Mouse (Mus musculus) kidney, adult 18-20 months (tissue): Measurements from ENCODE around the gene Col24a1.
A peak's percentile ranks its signal among the peaks of the same experiment; 100 is the strongest.

Source experiments
- DNase-seq: peaks from one replicate; pipeline ENCODE4 v3.0.0; 2021

Col24a1 gene

DNA sequence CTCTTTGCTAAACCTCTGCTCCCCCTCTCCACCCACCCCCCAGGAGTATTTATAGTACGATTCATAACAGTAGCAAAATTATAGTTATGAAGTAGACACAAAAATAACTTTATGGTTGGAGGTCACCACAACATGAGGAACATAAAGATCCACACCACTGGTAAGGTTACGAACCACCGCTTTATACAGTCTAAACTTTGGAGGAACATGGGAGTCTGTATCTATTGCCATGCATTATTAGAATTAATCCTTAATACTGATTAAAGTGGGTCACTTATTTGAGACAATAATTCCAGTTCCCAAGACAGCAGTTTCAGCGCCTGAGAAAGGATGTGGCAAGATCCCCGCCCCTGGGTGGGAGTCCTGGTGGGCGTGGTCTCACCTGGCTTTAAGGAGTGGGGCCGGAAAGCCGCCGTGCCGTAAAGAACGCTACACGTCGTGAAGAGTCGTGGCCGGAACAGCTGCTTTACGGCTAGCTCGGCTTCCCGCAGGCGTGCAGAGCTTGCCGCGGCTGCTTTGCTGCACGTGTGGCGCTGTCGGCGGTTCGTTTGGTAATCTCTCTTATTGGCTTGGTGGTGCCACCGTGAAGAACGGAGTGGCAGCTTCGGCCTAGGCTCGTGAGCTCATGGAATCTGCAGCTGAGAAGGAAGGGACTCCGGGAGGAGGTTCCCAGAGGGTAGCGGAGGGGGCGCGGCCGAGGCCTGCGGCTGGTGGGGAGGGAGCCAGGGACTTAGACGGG is 283.6 kb downstream of the Col24a1 start, which contains the start of gene Znhit6:
Gene Znhit6 (plus strand): TSS at position 463 of the 739 bp plus-strand sequence.
- DNase-seq = peak; percentile 94

GRCm38 (mm10) chr3:145576482-145576822 is 284.2 kb downstream of the Col24a1 start:
- DNase-seq = no peak

DNA sequence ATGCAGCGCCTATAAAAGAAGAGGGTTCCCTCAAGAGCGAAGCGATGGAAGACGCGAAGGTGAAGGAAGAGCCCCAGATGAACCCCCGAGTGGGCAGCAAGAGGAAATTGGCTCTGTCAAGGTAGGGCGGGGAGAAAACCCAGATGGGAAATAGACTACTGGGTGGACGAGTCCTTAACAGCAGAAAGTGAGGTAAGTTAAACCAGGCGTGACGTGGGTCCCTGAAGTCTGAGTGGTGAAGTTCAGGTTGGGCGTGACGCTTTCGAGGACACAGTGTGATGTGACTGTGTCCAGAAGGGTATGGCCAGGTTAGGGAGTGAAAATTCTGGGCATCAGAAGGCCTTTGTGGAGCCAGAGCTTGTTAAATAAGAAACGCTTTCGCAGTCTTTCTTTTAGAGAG is 284.6 kb downstream of the Col24a1 start:
- no peak for DNase-seq

- no peak for DNase-seq
These were observed 290.8 kb downstream of the Col24a1 start for GRCm38 (mm10) chr3:145583043-145583442.

DNA sequence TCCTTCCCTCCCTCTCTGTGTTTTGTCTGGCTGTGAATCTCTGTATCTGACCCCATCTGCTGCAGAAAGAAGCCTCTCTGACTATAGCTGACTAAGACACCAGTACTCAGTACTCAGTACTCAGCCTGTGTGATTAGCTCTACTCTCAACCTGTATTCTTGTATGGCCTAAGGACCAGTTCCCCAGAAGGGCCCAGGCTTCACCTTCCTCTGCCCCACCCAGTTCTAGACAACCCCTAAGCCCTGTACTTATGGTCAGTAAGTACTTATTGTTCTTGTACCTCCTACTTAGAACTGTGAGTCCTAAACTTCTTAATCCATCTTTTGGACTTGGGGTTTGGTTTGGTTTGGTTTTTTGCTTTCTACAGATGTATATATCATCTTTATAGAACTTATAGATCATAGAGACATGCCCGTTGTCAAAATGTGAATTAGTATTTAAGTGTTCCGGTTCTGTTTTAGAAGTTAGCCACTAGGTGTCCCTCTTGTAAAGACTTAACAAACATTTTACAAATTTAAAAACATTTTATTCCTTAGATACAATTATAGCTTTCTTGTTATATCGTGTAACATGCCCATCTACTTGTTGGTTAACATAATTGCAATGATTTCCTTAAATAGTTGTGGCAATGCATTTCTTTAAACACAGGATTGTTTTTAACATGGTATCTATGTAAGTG is 291.4 kb downstream of the Col24a1 start:
- DNase-seq = no peak

DNA sequence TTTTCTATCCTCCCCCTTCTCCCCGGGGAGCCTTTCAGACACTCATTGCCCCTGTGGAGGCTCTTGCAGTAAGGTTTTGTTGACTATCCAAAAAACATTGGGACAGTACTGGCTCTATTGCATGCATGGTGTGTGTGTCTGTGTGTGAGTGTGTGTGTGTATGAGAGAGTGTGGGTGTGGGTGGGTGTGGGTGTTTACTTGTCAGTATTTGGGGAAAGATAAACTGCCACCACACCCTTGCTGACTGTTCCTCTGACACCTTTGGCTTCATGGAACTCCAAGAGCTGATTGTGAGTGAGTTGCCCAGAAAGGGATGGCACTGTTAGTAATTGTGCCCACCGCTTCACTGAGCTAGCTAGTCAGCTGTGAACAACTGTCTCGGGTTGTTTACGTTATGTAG is 298.3 kb downstream of the Col24a1 start:
- DNase-seq = no peak

GRCm38 (mm10) chr3:145591841-145592542 is 299.7 kb downstream of the Col24a1 start:
- DNase-seq = no peak

DNA sequence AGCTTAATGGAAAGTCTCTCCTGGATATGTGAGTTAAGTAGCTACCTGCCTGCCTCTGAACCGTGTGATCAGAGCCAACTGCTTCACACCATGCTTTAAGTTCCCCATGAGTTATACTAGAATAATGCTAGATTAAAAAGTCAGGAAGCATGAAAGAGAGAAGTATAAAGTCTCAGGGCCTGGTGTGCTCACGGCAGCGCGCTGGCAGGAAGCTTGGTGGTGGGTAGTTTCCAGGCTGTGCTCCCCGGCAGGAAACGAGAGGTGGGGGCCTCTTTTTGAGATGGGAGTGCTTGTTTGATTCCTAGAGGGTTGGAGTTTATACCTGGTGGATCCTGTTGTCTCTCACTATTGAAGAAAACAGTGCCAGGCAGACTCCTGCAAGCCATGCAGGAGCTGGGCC is 303.1 kb downstream of the Col24a1 start:
- DNase-seq = no peak

- DNase-seq = no peak
These were observed 306.8 kb downstream of the Col24a1 start for GRCm38 (mm10) chr3:145599059-145599458.

DNA sequence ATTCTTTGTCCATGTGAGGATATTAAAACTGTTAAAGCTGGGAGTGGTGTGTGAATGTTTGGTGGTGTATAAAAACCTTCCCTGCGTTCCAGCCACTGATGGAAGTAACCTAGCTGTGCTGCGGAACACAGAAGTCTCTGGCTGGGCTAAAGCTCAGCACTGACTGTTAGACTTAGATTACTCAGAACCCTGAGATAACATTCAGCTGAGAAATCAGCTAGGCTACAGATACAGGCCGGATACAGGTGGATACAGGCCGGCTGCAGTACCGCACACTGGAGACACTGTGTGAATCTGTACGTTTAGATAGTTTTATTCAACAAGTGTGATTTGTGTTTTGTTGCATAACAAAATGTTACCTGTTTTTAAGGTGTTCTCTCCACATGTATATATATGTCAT is 308.5 kb downstream of the Col24a1 start:
- no peak for DNase-seq

GRCm38 (mm10) chr3:145601345-145601744 is 309.1 kb downstream of the Col24a1 start:
- no peak for DNase-seq
